Mouse (Mus musculus): ENCODE results near the gene Akr1cl.

The Akr1cl gene

DNA sequence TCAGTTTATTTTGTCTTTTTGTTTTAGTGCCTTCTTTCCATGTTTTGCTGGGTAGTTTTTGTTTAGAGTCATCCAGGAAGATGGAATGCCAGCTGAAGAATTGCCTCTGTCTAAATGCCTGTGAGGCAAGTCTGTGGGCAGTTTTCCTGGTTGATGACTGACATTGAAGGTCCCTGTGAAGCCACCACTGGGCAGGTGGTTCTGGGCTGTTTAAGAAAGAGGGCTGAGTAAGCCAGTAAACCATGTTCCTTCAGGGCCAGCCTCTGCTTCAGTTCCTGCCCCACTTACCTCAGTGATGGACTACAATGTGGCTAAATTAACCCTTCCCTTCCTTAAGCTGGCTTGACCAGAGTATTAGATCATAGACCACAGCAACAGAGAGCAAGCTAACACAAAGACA lies 44.4 kb downstream of the Akr1cl start:
- no peak for DNase-seq (ENCODE audit: low spot score)

DNA sequence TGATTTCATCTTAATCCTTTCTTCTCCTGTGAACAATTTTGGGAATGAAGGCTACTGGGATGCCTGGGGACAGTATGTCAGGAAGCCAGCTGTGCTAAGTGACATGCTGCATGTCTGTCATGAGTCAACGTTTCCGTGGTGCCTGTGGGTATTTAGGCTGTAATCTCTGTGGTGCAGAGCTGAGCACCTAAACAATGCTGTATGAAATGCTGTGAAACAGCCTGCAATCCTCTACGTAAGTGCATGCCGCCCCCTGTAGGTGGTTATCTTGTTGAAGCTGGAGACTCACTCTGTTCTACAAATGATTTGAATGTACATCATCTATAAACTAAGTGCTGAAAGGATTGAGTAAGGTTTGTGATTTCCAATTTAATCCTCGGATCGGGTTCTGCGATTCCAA lies 46.4 kb downstream of the Akr1cl start:
- DNase-seq (ENCODE audit: low spot score) = peak; percentile 16

DNA sequence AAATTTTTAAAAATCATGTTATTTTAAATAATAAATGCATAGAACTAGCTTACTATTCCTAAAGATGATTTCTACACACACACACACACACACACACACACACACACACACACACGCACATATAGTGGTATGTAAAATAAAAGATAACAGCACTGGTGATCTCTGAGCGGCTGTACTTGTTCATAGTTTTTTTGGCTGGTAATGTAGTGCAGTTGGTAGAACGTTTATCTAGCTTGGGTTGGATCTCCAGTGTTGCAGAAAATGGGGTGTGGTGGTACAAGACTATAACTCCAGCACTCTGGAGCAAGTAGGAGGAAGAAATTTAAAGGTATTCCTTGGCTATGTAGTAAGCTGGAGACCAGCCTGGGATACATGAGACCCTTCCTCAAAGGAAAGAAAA lies 49.3 kb downstream of the Akr1cl start:
- no peak for DNase-seq (ENCODE audit: low spot score)

DNA sequence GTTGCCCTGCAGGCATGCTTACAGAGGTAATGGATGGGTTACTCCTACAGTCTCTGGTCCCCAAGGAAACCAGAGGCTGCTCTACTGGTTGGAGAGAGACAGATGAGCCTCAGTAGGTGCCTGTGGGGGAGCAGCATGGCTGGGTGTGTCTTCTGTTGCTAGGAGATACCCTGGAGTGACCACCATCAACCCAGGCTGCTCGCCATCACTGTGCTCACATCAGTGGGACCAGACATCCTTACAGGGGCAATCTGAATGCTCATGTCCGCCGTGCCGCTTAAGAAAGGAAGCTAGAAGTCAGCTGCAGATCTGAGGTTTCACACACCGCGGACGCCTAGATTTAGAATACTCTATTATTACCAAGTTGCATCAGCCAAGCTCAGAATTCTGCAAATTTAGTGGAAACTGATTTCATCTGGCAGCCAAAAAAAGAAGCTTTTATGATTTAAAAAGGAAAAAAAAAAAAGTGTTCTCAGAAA lies 54.2 kb downstream of the Akr1cl start:
- DNase-seq (ENCODE audit: low spot score) = no peak

DNA sequence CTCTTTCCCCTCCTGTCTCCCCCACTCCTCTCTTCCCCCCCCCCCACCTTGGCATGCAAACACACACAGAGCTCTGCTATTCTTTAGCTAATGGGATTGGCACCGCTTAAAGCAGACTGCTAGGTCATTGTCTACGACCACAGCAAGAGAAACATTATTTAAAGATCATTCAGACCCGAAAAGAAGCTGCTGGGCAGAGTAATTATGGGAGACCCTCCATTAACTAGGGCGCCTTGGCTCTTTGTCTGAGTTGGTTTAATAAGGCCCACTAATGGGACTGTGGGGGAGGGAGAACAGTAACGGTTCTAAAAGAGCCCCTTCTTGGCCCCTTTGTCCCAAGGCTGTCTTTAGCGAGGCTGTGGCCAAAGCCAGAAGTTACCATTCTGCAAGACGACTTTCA lies 57.2 kb downstream of the Akr1cl start:
- DNase-seq (ENCODE audit: low spot score) = no peak

DNA sequence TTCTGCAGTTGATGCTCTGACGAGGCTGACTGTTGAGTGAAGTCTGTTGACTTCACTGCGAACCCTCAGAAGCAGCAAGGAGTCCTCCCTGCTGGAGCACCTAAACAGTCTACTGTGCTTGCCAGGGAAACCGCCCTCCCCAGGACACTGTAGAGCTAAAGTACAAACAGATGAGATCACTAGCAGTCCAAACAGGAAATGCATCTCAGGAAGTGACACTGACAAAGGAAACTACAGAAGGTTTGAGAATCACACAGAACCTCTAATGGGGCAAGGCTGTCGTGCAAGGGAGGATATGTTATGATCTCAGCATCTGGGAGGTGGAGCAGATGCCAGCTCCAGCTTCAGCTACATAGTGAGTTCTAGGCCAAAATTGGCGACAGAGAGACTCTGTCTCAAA lies 61.9 kb downstream of the Akr1cl start:
- no peak for DNase-seq (ENCODE audit: low spot score)
